Mouse (Mus musculus): ENCODE measurements around the gene Eef1g. TPM values are rescaled to one million over a fixed set of nuclear protein-coding genes. Genes with fewer than 3 reads are reported as not detected.
A peak's percentile ranks its signal among the peaks of the same experiment; 100 is the strongest.

Gene Eef1g
- polyA plus RNA-seq, 1 experiment = 236 TPM

GRCm38 (mm10) chr19:9023021-9023778 is 56.4 kb downstream of the Eef1g start:
- Histone ChIP-seq H3K4me3 (ENCODE audit: insufficient read depth, low read depth, low read length) (no peak overlapping the region), H3K27ac (ENCODE audit: insufficient read depth, low read depth, low read length) (peak overlapping the region; percentile 18), H3K27me3 (replicated peaks; ENCODE audit: control insufficient read depth, insufficient read depth, low read length) (no peaks in the 10 kb centered on the region), H3K36me3 (ENCODE audit: control insufficient read depth, insufficient read depth, low read length) (no peaks in the 10 kb centered on the region), H3K4me1 (ENCODE audit: control insufficient read depth, insufficient read depth, low read length) (no peaks in the 10 kb centered on the region; the same call in 1 of the 2 replicates)
- TF ChIP-seq POLR2A (IDR thresholded peaks at IDR 0.05; ENCODE audit: low read depth, low read length) (no peak), CTCF (conservative IDR thresholded peaks at IDR 0.05; ENCODE audit: insufficient read depth, insufficient read length, low read depth, low read length) (no peak)
- WGBS = 52% methylated on average over 11 of the region's 11 CpGs
- peak; percentile 67 for DNase-seq

- Histone ChIP-seq H3K4me3 (ENCODE audit: insufficient read depth, low read depth, low read length) (no peak overlapping the region), H3K27ac (ENCODE audit: insufficient read depth, low read depth, low read length) (no peak overlapping the region), H3K36me3 (ENCODE audit: control insufficient read depth, insufficient read depth, low read length) (no peaks in the 10 kb centered on the region), H3K27me3 (replicated peaks; ENCODE audit: control insufficient read depth, insufficient read depth, low read length) (no peaks in the 10 kb centered on the region), H3K4me1 (ENCODE audit: control insufficient read depth, insufficient read depth, low read length) (no peaks in the 10 kb centered on the region; the same call in 1 of the 2 replicates)
- TF ChIP-seq POLR2A (IDR thresholded peaks at IDR 0.05; ENCODE audit: low read depth, low read length) (no peak), CTCF (conservative IDR thresholded peaks at IDR 0.05; ENCODE audit: insufficient read depth, insufficient read length, low read depth, low read length) (no peak)
- DNase-seq = peak; percentile 37
- WGBS = 81% methylated on average over 5 of the region's 5 CpGs
Measured at GRCm38 (mm10) chr19:9025562-9026257, 58.9 kb downstream of the Eef1g start.

GRCm38 (mm10) chr19:9026634-9027033 is 59.8 kb downstream of the Eef1g start:
- Histone ChIP-seq H3K36me3 (ENCODE audit: control insufficient read depth, insufficient read depth, low read length) (no peaks in the 10 kb centered on the region), H3K27ac (ENCODE audit: insufficient read depth, low read depth, low read length) (peak overlapping the region; percentile 69; the same call in 1 of the 2 replicates), H3K4me3 (ENCODE audit: insufficient read depth, low read depth, low read length) (no peak overlapping the region), H3K27me3 (replicated peaks; ENCODE audit: control insufficient read depth, insufficient read depth, low read length) (no peaks in the 10 kb centered on the region), H3K4me1 (ENCODE audit: control insufficient read depth, insufficient read depth, low read length) (no peaks in the 10 kb centered on the region; the same call in 1 of the 2 replicates)
- WGBS = 76% methylated on average over 4 of the region's 4 CpGs
- TF ChIP-seq CTCF (conservative IDR thresholded peaks at IDR 0.05; ENCODE audit: insufficient read depth, insufficient read length, low read depth, low read length) (no peak), POLR2A (IDR thresholded peaks at IDR 0.05; ENCODE audit: low read depth, low read length) (no peak)
- peak; percentile 59 for DNase-seq

GRCm38 (mm10) chr19:9027795-9028194 is 61.0 kb downstream of the Eef1g start:
- WGBS = 26% methylated on average over 5 of the region's 5 CpGs
- Histone ChIP-seq H3K27ac (ENCODE audit: insufficient read depth, low read depth, low read length) (peak overlapping the region; percentile 69), H3K4me3 (ENCODE audit: insufficient read depth, low read depth, low read length) (no peak overlapping the region), H3K4me1 (ENCODE audit: control insufficient read depth, insufficient read depth, low read length) (no peaks in the 10 kb centered on the region; the same call in 1 of the 2 replicates), H3K27me3 (replicated peaks; ENCODE audit: control insufficient read depth, insufficient read depth, low read length) (no peaks in the 10 kb centered on the region), H3K36me3 (ENCODE audit: control insufficient read depth, insufficient read depth, low read length) (no peaks in the 10 kb centered on the region)
- no peak for TF ChIP-seq CTCF (conservative IDR thresholded peaks at IDR 0.05; ENCODE audit: insufficient read depth, insufficient read length, low read depth, low read length)
- TF ChIP-seq POLR2A (IDR thresholded peaks at IDR 0.05; ENCODE audit: low read depth, low read length) = no peak
- DNase-seq = peak; percentile 66

Other genes starting within 250 kb of the Eef1g start
- 560 and 573 TPM in 2 replicates for gene Slc3a2, start 243.7 kb upstream of the Eef1g start, polyA plus RNA-seq (2012; rRNA removed)
- 28.2 and 29.3 TPM in 2 replicates for gene Wdr74, start 231.2 kb upstream of the Eef1g start, polyA plus RNA-seq (2012; rRNA removed)
- gene 1700092M07Rik, start 226.3 kb upstream of the Eef1g start, polyA plus RNA-seq (2012; rRNA removed) = 0.39 TPM in 1 of 2 replicates, not detected in the other
- 51.4 and 59.4 TPM in 2 replicates for gene Stx5a, start 225.6 kb upstream of the Eef1g start, polyA plus RNA-seq (2012; rRNA removed)
- gene Nxf1, start 210.0 kb upstream of the Eef1g start, polyA plus RNA-seq (2012; rRNA removed) = 84.0 and 89.7 TPM in 2 replicates
- 238 and 291 TPM in 2 replicates for gene Tmem223, start 196.0 kb upstream of the Eef1g start, polyA plus RNA-seq (2012; rRNA removed)
- gene Tmem179b, start 192.6 kb upstream of the Eef1g start, polyA plus RNA-seq (2012; rRNA removed) = 105 and 110 TPM in 2 replicates
- 10.4 and 12.1 TPM in 2 replicates for gene Taf6l, start 180.6 kb upstream of the Eef1g start, polyA plus RNA-seq (2012; rRNA removed)
- 60.7 and 72.9 TPM in 2 replicates for gene Polr2g, start 168.5 kb upstream of the Eef1g start, polyA plus RNA-seq (2012; rRNA removed)
- 1.4 and 1.6 TPM in 2 replicates for gene Zbtb3, start 164.5 kb upstream of the Eef1g start, polyA plus RNA-seq (2012; rRNA removed)
- 15.4 and 18.7 TPM in 2 replicates for gene Ttc9c, start 147.7 kb upstream of the Eef1g start, polyA plus RNA-seq (2012; rRNA removed)
- 19.3 and 25.5 TPM in 2 replicates for gene Hnrnpul2, start 147.0 kb upstream of the Eef1g start, polyA plus RNA-seq (2012; rRNA removed)
- 3.5 TPM in 1 of 2 replicates, not detected in the other for gene AC129217.1, start 137.3 kb upstream of the Eef1g start, polyA plus RNA-seq (2012; rRNA removed)
- 204 and 214 TPM in 2 replicates for gene Bscl2, start 129.6 kb upstream of the Eef1g start, polyA plus RNA-seq (2012; rRNA removed)
- gene Gng3, start 127.8 kb upstream of the Eef1g start, polyA plus RNA-seq (2012; rRNA removed) = 0.29 and 0.83 TPM in 2 replicates
- gene Lrrn4cl, start 116.3 kb upstream of the Eef1g start, polyA plus RNA-seq (2012; rRNA removed) = 0.87 and 1.5 TPM in 2 replicates
- gene Ubxn1, start 95.5 kb upstream of the Eef1g start, polyA plus RNA-seq (2012; rRNA removed) = 121 and 133 TPM in 2 replicates
- gene Uqcc3, start 86.1 kb upstream of the Eef1g start, polyA plus RNA-seq (2012; rRNA removed) = 49.4 and 74.7 TPM in 2 replicates
- gene Lbhd1, start 83.3 kb upstream of the Eef1g start, polyA plus RNA-seq (2012; rRNA removed) = 1.6 and 2.2 TPM in 2 replicates
- not detected in 2 replicates for gene Gm49403, start 83.1 kb upstream of the Eef1g start, polyA plus RNA-seq (2012; rRNA removed)
- 21.7 and 23.9 TPM in 2 replicates for gene 1810009A15Rik, start 78.2 kb upstream of the Eef1g start, polyA plus RNA-seq (2012; rRNA removed)
- not detected in 2 replicates for gene Gm49416, start 78.1 kb upstream of the Eef1g start, polyA plus RNA-seq (2012; rRNA removed)
- 16.7 and 18.9 TPM in 2 replicates for gene Ints5, start 74.0 kb upstream of the Eef1g start, polyA plus RNA-seq (2012; rRNA removed)
- gene Ganab, start 69.0 kb upstream of the Eef1g start, polyA plus RNA-seq (2012; rRNA removed) = 130 and 136 TPM in 2 replicates
- gene B3gat3, start 46.7 kb upstream of the Eef1g start, polyA plus RNA-seq (2012; rRNA removed) = 105 and 125 TPM in 2 replicates
- gene Rom1, start 37.7 kb upstream of the Eef1g start, polyA plus RNA-seq (2012; rRNA removed) = 12.0 and 13.9 TPM in 2 replicates
- gene Eml3, start 37.5 kb upstream of the Eef1g start, polyA plus RNA-seq (2012; rRNA removed) = 35.1 and 35.7 TPM in 2 replicates
- gene Mta2, start 25.2 kb upstream of the Eef1g start, polyA plus RNA-seq (2012; rRNA removed) = 16.9 and 19.8 TPM in 2 replicates
- gene Tut1, start 13.2 kb upstream of the Eef1g start, polyA plus RNA-seq (2012; rRNA removed) = 14.1 and 14.3 TPM in 2 replicates
- 11.9 TPM in 2 replicates for gene Ahnak, start 22.2 kb downstream of the Eef1g start, polyA plus RNA-seq (2012; rRNA removed)
- gene Scgb1a1, start 120.9 kb downstream of the Eef1g start, polyA plus RNA-seq (2012; rRNA removed) = 0.22 TPM in 1 of 2 replicates, not detected in the other
- gene Asrgl1, start 168.6 kb downstream of the Eef1g start, polyA plus RNA-seq (2012; rRNA removed) = 1.9 and 3.5 TPM in 2 replicates

All from kidney, adult 2 months (tissue).